Mouse (Mus musculus) urinary bladder, adult 18-20 months (tissue): ENCODE results near the gene Fam160b1.

Experiments used
- DNase-seq, 2 experiments: peaks; one replicate each; pipeline ENCODE4 v3.0.0; 2022; ENCODE audit warnings: low spot score in 2 of 2, mixed read lengths in 2 of 2

Fam160b1 gene

DNA sequence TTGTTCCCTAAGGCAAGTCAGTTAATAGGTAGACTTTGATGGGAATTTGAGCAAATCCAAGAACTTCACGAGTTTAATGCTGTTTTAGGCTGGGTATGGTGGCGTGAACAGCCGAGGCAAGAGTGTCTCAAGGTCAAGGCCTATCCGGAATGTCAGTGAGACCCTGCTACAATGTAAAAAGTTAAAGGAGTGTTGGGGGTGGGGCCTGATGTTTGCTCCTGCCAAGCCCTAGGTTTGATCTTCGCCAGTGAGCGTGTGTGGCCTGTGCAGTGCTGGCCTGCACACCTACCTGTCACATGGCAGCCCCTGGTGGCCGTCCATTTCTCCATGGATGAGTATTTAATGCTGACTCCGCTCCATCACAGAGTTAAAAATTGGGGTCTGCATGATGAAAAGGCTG is 5.5 kb downstream of the Fam160b1 start:
- no peak for DNase-seq

DNA sequence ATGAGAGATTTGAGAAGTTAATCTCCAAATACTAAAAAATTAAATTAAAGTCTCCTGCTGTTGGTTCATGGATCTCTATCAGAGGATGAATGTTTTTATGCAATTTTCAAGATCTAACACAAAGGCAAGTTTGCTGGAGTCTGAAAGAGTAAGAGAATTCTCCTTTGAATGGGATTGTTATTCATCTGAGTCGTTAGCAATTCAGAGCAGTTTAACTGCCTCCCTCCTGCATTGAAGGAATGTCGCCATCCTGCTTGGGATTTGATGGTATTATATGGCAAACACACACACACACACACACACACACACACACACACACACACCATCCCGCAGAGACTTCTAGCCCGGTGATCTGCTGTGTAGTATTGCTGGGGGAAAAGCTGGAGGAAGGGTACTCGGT is 6.1 kb downstream of the Fam160b1 start:
- no peak for DNase-seq

DNA sequence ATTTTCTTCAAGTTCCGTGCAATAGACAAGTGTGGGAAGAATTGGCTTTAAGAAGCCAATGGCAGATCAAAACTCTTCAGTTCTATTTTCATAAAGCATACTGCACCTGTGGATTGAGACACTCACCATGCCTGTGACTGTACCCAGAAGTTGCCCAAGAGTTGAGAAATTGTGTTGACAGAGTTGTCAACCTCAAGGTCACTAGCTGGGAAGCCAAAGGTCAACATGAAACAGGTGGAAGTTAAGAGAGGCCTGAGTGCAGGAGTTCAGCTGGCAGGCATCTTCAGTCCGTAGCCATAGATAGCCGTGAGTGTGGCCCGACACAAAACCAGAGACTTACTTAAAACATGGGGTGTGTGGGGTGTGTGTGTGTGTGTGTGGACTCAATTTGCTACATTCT is 6.7 kb downstream of the Fam160b1 start:
- no peak for DNase-seq

DNA sequence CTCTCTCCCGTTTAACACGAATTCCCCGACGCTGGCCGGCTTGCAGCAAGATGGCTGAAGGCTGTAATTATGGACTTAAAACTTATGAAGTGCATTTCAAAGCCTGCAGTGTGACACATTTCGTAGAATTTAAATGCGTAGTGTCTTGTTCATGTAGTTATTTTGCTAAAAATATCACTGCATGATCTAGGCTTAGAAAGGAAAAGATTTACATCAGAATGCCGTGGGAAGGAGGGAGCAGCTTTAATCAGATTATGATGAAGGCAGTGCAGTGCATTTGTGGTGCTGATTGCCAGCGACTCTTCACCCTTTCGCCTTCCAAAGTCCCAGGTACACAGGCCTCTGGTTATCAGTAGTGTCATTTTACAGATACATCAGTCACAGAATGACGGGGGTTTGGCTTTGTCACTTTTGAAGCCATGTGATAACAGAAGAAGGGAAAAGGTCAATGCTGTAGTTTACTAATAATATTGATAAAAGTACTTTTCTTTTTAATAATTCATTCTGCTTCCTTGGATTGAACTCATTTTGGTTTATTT is 7.4 kb downstream of the Fam160b1 start:
- no peak for DNase-seq

DNA sequence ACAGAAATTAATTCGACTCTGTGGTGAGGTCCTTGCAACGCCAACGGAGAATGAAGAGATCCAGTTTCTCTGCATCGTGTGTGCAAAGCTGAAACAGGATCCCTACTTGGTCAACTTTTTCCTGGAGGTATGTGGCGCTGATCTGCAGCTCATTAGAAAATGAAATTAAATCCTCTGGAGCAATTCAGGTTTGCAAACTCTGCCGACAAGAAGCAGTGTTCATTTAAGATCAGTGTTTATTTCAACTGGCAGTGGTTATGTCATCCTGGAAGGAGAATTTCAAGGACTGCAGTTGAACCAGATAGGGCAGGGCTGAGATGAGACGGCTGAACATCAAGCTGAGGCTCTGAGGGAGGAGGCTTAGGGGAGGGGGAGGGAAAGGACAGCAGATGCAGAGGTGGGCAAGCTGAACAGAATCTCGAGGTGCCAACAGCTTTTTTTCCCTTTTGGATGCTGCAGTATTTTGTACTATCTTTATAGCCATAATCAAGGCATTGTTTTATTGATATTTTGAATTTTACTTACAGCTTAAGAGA is 12.9 kb downstream of the Fam160b1 start:
- DNase-seq = no peak

DNA sequence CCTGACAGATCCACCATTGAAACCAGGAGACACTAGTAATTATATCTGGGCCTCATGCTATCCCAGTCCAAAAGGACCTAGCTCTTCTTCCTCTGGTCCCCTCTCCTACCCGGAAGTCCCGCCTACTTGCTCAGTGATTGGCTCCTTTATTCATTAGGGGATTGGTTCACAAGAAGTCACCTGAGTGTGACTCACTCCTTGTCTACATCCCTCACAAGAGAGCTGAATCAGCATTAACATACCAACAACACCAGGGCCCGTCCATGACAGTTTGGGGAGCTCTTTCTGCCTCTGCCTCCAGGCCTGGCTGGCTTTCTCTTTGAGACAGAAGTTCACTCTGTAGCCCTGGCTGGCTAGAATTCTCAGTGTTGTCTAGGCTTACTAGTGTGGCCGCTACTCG is 14.7 kb downstream of the Fam160b1 start:
- DNase-seq = no peak

DNA sequence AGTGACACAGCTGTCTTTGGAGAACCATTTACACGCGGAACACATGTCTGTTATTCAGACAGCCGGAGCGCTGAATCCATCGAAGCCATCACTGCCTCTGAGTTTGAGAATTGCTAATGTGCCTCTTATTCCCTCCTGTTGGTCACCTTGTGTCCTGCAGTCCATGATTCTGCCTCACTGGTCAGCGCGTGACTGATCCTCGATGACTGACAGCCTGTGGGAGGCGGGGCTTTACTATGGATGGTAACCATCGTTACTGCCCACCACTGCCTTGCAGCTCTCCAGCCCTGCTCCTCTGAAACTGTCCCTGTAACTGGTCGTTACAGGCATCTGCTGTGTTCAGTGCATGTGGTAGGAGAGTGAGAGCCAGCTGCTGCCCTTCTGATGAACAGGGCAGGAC is 15.3 kb downstream of the Fam160b1 start:
- no peak for DNase-seq

DNA sequence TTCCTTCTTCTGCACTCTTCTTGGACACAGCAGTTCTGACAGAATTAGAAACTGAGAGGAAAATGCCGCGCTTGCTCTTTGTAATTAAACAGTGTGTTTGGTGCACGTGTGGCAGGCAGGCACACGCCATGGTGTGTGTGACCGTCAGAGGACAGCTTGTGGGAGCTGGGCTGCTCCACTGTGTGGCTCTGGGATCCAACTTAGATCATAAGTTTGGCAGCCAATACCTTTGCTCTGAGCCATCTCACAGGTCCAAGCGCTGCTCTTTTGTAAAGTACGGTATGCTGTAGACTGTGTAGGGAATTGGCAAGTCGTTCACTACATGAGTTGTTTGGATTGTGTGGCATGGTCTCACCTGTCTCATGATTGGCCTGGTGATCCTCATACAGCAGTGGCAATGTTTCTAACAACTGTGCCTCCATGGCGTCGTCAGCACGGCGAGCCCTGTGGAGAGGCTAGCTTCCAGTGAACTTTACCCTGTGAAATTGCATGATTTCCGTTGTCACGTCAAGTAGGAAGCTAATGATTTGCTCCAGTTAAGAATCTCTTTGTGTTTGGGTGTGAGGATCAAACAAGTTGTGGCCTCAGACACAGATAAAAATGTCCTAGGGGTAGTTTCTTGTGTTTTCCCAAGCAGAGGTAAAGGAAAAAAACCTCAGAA is 16.7 kb downstream of the Fam160b1 start:
- DNase-seq = no peak

DNA sequence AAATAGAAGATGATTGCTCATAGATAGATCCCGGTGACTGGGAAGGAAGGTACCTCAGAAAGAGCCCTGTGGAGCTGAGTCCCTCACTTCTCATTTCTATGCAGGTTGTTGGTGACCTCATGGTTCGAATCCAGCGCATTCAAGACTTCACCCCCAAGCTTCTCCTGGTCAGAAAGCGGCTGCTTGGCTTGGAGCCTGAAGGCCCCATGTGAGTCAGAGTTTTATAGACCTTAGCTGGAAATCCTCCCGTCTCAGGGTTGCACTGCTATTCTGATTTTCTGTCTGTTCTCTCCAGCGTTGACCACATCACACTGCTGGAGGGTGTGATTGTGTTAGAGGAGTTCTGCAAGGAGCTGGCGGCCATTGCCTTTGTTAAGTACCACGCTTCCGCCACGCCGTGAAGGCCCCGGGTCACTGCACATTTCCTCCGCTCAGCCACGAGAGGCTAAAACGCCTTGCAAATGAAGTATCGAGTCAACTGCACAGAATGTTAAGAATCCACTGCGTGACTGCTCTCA is 25.8 kb downstream of the Fam160b1 start:
- DNase-seq = no peak

DNA sequence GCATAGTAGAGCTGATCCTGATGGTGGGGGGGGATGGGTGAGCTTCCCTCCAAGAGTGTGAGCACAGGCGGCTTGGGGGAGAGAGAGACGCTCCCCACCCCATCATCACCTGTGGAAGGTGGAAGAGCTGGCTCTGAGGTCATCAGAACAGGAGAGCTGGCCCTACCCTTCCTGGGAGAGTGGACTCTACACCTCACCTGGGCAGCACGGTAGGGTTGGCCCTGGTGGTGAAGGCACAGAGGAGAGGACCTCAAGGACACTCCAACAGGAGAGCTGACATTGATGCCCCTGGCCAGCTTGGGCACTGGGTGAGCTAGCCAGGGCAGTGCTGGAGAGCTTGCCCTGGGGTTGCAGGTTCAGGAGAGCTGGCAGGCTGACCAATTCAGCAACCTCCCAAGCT is 31.1 kb downstream of the Fam160b1 start:
- DNase-seq = no peak

DNA sequence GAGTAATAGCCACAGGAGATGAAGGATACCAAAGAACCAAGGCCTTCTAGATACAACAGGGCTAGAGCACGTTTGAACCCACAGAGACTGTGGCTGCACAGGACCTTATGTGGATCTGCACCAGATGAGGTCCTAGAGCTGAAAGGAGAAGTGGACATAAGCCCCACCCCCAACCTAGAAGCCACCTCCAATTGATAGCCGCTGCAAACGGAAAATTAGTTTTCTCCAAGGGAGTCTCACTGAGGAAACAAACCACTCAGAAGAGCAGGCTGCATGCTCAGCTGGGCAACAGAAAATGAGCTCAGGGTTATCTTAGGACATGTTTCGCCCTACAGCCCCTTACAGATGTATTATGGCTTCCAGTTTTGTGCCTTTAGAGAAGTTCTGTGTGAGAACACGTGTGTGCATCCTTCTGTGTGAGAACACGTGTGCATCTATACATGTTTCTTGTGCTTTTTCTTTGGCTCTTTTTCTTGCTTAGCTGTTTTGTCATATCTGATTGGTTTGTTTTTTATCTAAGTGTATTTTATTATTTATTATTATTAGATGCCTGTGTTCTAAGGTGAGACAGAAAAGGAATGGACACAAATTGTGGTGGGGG is 33.0 kb downstream of the Fam160b1 start:
- DNase-seq = no peak

DNA sequence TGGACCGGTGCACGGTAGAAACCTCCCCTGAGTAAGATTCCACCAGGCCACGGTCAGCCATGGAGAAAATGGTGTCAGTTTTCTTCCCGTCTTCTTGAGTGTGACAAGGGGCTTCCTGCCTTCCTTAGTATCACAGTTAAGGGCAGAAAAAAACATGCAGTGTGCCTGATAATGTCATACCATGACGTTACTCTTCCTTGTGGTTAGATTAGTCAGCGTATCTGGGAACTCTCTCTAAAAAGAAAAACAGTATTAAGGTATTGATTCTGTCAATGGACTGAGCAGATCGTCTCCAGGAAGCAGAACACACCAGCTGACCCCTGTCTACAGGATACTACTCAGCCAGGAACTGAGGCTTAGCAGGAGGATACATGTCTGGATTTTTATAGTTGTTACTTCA is 36.1 kb downstream of the Fam160b1 start:
- no peak for DNase-seq

DNA sequence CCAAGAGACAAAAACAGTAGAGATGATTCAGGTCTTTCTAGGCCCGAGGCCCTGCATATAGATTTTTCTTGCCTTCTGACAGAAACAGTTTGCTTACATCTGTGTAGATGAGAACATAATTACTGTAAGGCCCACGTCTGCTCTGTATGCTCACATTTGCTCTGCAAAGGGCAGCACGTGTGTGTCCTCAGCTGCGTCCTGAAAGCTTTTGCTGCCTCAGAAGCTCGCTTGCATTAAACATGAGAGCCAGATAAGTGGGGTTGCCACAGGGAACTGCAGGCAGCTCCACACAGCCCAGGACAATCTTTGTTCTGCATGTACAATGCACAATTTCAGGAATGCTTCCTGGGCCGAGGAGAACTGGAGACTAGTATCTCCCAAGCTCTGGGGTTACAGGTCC is 41.9 kb downstream of the Fam160b1 start:
- DNase-seq = no peak

DNA sequence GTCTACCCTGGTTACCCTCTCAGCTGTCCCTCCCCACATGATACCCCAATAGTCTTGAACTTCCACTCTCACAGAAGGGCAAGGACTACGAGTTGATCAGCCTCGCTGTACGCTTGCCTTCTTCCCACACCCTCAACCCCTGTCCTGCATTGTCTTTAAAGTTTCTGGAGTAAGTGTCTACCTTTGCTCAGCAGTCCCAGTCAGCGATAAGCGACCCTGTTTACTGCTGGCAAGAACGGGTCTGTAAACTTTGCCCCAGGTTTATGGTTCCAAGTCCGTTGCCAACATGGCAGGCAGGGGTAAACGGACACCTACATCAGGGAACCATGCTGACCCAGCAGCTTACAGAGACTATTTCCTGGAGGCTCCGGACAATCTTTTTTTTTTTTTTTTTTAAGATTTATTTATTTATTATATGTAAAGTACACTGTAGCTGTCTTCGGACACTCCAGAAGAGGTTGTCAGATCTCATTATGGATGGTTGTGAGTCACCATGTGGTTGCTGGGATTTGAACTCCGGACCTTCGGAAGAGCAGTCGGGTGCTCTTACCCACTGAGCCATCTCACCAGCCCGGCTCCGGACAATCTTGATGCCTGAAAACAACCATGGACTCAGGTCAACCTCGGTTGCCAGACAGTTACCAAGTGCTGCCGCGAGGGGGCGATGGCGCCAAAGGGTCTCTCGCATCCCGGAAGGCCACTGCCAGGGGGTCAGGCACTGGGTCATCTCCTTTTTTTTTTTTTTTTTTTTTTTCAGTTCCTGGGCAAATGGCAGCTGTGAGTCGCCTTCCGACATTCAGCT is 43.4 kb downstream of the Fam160b1 start:
- peak; percentile 66 to 74 for DNase-seq

DNA sequence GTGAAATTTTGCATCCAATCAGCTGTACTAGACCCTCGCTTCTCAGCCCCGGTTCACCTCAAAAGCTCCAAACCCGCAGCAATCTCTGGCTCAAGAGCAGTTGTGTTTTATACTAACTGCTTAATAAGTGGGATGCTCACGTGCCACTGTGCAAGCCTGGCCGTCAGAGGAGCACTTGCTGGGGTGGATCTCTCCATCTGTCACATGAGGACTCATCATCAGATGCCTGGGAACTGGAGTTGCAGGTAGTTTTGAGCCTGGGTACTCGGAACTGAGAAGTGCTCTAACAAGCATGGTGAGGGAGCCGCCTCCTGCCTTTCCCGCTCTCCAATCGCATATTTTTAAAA is 44.0 kb downstream of the Fam160b1 start:
- no peak for DNase-seq

DNA sequence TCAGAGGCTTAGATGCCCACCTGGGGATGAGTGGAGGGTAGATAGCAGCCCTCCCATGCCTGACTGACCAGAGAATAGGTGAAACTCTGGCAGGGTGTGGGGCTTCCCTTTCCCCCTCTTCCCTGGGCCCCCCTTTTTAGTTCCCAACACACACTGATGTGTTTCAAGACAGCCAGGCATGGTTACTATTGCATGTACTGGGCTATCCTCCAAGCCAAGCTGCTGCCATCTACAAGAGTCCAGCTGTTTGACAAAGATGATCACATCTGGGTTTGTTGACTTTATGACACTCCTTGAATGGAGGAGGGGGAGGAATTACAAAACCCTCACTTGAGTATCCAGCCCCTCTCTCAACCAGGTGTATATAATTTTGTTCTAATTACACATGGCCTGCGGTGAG is 47.5 kb downstream of the Fam160b1 start:
- DNase-seq = no peak

DNA sequence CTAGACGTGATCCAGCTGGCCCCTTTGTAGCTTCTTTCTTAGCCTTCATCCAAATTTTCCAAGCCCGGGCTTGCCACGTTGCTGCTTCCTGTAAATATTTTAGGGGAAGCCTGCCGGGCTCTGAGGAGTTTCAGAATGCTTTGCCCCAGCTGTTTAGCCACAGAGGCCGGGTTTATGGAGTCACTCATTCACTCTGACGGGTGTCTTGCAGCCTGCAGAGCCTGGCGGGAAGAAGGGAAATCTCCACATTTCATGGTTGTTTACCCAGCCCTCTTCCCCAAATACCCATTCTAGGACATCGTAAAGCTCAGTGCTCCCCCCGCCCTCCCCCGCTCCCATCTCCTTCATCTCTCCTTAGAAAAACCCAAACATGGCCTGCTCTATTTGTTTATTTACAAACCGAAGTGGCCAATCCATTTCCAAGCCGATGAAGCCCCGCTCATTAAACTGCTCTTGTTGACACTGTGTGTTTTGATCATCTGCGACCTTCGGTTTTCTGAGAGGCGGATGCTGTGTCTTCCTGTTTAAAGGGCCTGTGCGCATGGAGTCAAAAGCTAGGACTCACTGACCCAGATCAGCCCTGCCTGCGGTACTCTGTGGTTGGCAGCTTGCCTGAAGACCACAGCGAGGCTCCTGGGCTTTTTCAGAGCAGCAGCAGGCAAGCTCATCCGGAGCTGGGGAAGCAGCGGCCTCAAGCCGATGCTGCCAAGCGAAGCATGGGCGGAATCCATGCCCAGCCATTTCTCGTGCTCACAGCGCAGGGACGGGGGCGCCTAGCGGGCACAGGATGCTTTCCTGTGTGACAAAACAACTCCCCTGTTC is 51.1 kb downstream of the Fam160b1 start:
- peak; percentile 17 to 35 for DNase-seq

DNA sequence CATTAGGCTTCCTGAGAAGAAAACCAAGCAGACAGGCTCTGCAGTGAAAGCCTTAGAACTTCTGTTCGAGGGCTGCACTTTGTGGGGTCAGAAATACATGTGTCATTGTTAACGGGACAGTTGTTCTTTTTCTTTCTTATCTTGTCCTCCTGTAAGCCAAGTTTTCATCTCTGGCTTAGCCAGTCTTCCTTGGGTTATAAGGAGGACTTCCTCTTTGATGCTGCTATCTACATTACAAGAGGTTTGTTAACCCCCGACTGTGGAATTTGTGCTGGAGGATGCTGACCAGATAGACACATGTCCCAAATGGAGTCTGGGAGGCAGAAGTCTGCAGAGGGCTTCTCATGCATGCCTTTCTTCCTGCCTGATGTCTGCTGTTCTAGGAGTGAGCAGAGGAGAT is 52.7 kb downstream of the Fam160b1 start:
- DNase-seq = no peak

DNA sequence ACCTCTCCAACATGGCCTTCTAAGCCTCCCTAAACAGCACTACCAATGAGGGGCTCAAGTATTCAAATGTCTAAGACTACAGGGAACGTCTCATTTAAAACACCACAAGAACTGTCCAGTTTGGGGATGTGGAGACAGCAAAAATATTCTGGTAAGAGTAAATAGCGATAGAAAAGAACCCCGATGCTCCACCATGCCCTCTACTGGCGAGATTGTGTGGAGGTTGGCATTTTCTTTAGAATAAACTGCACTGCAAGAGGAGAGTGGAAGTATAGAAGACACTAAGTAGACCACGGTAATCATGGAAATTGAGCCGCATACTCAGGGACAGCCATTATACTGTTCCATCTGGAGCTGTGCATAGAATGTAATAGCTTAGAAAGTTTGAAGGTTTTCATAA is 53.4 kb downstream of the Fam160b1 start:
- no peak for DNase-seq

DNA sequence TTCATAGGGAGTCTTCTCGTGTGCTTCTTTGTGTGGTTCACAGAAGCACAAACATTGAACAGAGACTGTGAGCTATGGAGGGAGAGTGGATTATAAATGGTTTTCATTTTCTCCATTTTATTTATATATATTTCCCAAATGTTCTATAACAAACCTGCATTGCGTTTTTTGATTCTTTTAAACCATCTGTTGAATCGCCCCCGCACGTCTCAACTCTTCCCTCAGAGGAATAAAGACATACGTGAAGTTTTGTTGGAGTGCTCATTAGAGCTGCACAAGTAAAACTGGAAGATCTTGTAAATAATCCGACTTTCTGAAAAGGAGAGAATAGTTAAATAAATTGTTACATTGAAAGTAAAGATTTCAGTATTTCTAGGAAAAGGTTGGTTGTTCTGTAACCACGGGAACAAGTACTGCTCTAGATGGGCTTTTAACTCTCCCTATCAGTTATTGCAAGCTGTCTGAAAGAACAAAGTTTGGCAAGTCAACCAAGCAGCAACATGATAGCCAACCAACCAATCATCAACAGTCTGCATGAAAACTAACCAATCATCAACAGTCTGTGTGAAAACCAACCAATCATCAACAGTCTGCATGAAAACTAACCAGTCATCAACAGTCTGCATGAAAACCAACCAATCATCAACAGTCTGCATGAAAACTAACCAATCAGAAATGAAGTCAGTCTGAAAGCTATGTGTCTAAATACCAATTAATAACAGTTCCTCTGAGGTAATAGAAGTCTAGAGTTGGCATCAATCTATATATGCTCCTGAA is 54.7 kb downstream of the Fam160b1 start:
- no peak for DNase-seq
